Mouse (Mus musculus) left cerebral cortex, postnatal 14 days (tissue): ENCODE data around the gene Lrrtm3. TPM values are rescaled to one million over a fixed set of nuclear protein-coding genes. Genes with fewer than 3 reads are reported as not detected.
A peak's percentile ranks its signal among the peaks of the same experiment; 100 is the strongest.

ENCODE experiments used
- DNase-seq, 2 experiments: peaks; one replicate each; pipeline ENCODE4 v3.0.0; 2021 to 2022; ENCODE audit warnings: low spot score in 2 of 2, mixed read lengths in 1 of 2
- intact Hi-C: fragments of 180-260 bp; cut with DNase I; formaldehyde crosslinking; loops from one replicate; pipeline ENCODE4 v1.15.1; 2025
- total RNA-seq, 2 experiments: library from RNA; stranded (reverse); gene quantifications; 2 replicates each; pipeline ENCODE4 v1.2.3; 2021

Gene Lrrtm3
- total RNA-seq, 2 experiments from 2014 or later: 73.2 to 76.7 TPM

- intact Hi-C loops: no loop called here
Measured at GRCm38 (mm10) chr10:63950867-63951266, 139.2 kb downstream of the Lrrtm3 start.

GRCm38 (mm10) chr10:63947266-63947665, 142.8 kb downstream of the Lrrtm3 start:
- peak in 1 of 2 experiments; percentile 49 for DNase-seq
- intact Hi-C loops: no loop called here

More at GRCm38 (mm10) chr10:63950867-63951266, 139.2 kb downstream of the Lrrtm3 start:
- no peak for DNase-seq

- DNase-seq: no peak
- intact Hi-C loops: no loop called here
Measured at GRCm38 (mm10) chr10:63945534-63945933, 144.5 kb downstream of the Lrrtm3 start.

- DNase-seq: no peak
- intact Hi-C loops: no loop called here
Measured at GRCm38 (mm10) chr10:63933946-63934345, 156.1 kb downstream of the Lrrtm3 start.

GRCm38 (mm10) chr10:63927334-63927733, 162.7 kb downstream of the Lrrtm3 start, which contains the start of gene Gm10118:
Gene Gm10118 (minus strand): TSS chr10:63927434.
- DNase-seq: no peak
- intact Hi-C loops: no loop called here

GRCm38 (mm10) chr10:63908878-63909277, 181.2 kb downstream of the Lrrtm3 start:
- intact Hi-C loops: no loop called here
- no peak for DNase-seq

GRCm38 (mm10) chr10:63899891-63900290, 190.2 kb downstream of the Lrrtm3 start:
- no peak for DNase-seq
- intact Hi-C loops: no loop called here

GRCm38 (mm10) chr10:63894612-63895011, 195.5 kb downstream of the Lrrtm3 start:
- intact Hi-C loops: no loop called here
- DNase-seq: no peak

GRCm38 (mm10) chr10:63886449-63887088, 203.5 kb downstream of the Lrrtm3 start:
- intact Hi-C loops: no loop called here
- DNase-seq: no peak

- DNase-seq: peak in 1 of 2 experiments; percentile 14
Measured at GRCm38 (mm10) chr10:63880462-63880903, 209.6 kb downstream of the Lrrtm3 start.

More at GRCm38 (mm10) chr10:63880462-63880903, 209.6 kb downstream of the Lrrtm3 start:
- intact Hi-C loops: no loop called here

Other genes starting within 250 kb of the Lrrtm3 start
- gene Gm10118, start 162.8 kb downstream of the Lrrtm3 start, total RNA-seq: 1 to 10 TPM; 5.6 to 5.9 TPM